Mouse (Mus musculus): Measurements from ENCODE around the gene Chst11.

DNA sequence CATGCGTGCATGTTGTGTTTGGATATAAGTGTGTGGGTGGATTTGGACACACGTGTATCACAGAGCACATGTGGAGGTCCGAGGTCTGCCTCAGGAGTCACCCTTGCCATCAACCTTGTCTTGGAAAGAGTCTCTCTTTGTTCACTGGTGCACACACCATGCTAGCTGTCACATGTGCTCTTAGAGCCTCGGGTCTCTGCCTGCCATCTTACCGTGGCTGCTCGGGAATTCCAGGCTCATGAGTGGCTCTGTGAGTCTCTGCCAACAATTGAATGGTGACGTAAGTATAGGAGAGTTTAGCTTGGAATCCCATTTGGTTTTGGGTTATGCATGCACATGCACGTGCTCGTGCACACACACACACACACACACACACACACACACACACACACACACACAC is 214.0 kb downstream of the Chst11 start:
- TF ChIP-seq CTCF (IDR thresholded peaks at IDR 0.05; ENCODE audit: borderline replicate concordance, extremely low read depth, insufficient read depth, insufficient read length) (no peak), POLR2A (IDR thresholded peaks at IDR 0.05; ENCODE audit: borderline replicate concordance, extremely low read depth, insufficient read depth, insufficient read length, poor library complexity, severe bottlenecking) (no peak)
